Mouse (Mus musculus) hindlimb bud, embryonic 11.5 days (tissue): ENCODE data around the gene Zfp575.

Experiments
- DNase-seq: peaks from one replicate; pipeline ENCODE4 v3.0.0-alpha.2; 2012; ENCODE audit warnings: low read depth, low spot score; ENCODE audit errors: extremely low spot score

Gene Zfp575

DNA sequence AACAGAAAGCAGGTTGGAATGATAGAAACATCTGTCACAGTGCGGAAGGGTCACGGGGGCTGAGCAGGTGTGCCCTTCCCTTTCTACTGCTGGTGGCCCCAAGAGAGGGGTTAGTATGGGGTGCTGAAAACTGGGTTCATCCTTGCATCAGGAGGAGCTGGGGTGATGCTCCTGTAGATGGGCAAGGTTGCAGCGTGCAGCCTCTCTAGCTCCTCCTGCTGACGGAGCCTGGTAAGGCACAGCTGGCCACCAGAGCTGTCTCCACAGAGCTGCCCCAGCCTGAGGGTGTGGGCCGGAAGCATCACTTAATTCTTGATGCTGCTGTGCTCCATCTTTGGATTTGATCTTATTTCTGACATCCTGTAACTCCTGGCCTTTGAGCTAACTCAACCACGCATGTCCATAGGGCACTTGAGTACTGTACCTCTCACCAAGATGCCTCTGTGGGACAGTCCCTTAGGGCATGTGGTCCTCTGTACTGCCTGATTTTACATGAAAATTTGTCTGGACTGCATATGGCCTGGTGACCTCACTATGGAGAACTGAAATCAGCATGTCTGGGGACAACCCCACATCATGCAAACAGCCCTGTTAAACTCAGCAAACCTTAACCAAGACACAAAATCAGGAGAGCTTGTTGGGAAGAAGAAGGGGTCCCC is 22.7 kb downstream of the Zfp575 start:
- DNase-seq, result no peak

GRCm38 (mm10) chr7:24563837-24564206 is 23.6 kb downstream of the Zfp575 start:
- no peak for DNase-seq

GRCm38 (mm10) chr7:24563191-24563836 is 24.1 kb downstream of the Zfp575 start:
- DNase-seq, result no peak

DNA sequence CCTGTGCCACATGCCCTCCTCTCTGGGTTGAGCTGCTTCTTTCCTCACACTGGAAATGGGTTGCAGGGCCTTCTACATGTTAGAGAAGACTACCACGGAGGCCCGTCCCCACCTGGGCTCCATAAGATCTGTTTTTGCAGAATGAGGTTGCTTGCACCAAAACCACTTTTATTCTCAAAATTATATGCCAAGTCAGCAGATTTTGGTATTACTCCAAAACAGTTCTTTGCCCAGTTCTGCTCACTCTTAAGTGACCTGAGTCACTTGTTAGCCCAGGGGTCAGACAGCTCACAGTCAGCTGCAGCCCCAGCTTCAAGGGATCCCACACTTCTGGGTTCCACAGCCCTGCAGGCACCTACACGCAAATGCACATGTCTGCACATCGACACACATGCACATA is 26.0 kb downstream of the Zfp575 start:
- no peak for DNase-seq

DNA sequence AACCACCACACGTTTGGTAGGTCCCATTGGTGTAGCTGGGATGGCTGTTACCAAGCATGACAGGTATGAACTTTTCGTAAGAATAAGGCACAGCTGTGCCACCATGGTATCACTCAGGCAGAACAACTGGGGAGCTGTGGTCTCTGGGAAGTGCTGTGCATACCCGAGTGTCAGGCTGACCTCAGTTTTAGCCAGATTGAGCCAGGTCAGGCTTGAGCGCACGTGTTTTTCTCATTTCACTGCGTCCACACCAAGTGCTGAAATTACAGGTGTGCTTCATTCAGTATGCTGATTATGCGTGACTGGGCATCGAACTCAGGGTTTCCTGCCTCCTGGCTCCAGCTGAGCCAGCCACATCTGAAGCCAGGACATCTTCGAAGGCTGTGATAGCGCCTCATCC is 31.7 kb downstream of the Zfp575 start:
- no peak for DNase-seq

DNA sequence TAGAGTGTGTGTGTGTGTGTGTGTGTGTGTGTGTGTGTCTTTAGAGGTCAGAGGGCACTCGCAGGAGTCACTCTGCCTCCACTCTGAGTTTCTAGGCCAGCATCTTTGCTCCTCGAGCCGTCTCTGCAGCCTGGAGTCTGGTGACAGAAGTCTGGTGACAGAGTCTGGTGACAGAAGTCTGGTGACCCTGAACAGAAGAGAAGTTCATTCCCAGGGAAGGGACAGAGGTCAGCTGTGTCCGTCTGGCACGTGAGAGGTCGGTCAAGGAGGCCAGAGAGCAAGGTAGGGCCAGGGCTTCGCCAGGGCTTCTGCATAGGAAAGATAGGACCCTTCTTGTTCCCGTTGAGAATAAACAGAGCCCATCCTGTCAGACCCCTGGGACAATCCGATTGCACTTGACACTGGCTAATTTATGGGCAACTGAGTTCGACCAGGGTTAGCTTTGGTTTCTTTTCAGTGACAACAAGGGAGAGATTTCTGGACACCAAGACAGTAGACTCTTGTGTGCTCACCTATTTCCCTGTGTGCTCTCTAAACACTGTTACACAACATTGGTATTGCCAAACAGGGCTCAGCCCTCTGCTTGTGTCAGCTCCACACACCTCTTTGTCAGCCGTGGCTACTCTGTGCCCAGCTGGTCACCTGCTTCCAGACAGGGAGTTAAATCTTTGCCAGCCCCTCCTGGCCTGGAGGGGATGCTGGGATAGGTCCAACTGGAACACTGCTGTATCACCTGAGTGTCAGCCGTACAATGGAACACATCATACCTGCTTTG is 35.3 kb downstream of the Zfp575 start:
- DNase-seq, result no peak

DNA sequence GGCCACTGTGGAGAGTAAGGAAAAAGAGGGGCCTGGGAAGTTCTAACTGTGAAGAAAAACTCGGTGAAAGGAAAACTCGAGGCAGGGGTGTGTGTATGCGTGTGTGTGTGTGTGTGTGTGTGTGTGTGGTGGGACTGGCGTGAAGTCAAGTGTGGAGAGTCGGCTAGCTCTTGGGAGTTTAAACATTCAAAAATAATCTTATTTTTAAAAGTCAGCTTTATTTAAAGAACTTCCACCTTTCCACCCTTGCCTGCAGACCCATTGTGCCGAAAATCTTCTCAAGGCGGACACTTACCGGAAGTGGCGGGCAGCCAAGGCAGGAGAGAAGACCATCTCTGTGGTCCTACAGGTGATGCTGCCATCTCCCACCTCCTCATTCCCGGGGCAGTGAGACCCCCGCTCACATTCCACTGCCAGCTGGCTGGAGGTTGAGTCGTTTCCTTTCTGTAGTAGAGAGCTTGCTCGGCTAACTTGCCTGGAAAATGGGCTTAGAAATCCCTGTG is 39.9 kb downstream of the Zfp575 start:
- no peak for DNase-seq

- peak; percentile 98 for DNase-seq
Measured at GRCm38 (mm10) chr7:24546634-24547389, 40.6 kb downstream of the Zfp575 start.

DNA sequence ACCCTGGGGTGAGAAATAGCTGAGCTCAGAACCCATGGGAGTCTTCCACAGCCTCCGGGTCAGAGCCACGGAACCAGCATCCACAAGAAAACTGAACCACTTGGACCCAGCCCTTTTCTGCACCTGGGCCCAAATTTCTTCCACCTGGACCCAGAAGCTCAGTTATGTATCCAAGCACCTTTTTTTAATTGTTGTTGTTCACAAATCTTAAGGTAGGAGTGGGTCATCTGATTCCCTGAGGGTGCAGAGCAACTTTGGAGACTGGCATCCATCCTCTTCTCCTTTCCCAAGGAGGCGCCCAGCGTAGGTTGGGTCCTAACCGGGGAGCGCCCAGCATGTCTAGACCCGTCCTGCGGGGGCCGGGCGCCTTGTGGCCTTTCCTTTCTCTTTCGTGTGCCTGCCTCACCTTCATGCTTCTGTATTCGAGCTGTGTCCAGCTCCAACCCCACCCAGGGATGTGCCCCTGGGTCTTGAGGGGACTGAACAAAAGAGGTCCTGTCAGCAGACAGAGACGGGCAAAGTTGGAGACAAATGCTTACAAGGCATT is 41.3 kb downstream of the Zfp575 start, which contains the start of the genes Pinlyp and Xrcc1:
TSS of gene Pinlyp (minus strand) at position 51 of the 547 bp plus-strand sequence.
TSS of gene Xrcc1 (plus strand) at position 222 of the 547 bp plus-strand sequence.
- DNase-seq, result no peak

- DNase-seq, result no peak
Measured at GRCm38 (mm10) chr7:24544506-24544905, 42.9 kb downstream of the Zfp575 start.

GRCm38 (mm10) chr7:24539686-24540085 is 47.8 kb downstream of the Zfp575 start:
- no peak for DNase-seq

GRCm38 (mm10) chr7:24538701-24539100 is 48.7 kb downstream of the Zfp575 start:
- DNase-seq, result no peak

- no peak for DNase-seq
Measured at GRCm38 (mm10) chr7:24538154-24538553, 49.3 kb downstream of the Zfp575 start.

DNA sequence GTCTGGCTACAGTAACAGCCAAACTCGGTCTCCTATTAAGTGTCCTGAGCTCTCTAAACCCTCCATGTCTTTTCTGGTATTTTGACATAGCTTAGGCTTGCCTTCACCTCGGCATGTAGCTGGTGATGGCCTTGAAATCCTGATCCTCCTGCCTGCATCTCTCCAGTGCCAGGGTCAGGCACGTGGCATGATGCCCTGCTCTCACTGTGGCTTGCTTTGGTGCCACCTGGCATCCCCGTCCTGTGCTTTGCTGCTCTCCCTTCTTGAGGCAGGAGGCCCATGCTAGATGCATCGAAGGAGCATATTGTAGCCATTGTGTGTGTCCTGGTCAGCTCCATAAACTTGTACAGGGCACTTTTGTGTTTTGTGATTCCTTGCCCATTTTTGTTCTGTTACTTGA is 49.9 kb downstream of the Zfp575 start:
- DNase-seq, result no peak

DNA sequence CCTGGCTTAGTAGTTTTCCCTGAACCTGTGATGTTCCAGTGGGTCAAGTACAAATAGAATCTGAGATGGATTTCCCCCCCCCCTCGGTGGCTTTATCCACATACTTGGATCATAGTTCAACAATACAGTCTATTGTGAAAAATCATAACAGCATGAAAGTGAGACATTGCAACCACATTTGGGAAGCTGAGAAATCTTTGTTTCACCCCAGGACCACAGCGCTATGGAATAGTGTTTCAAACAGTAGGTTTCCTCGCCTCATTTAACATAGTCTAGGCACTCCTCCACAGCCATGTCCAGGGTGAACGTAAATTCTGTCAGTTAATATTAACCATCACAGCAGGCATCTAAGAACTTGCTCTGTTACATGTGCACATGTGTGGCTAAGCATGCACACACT is 50.4 kb downstream of the Zfp575 start:
- DNase-seq, result no peak

DNA sequence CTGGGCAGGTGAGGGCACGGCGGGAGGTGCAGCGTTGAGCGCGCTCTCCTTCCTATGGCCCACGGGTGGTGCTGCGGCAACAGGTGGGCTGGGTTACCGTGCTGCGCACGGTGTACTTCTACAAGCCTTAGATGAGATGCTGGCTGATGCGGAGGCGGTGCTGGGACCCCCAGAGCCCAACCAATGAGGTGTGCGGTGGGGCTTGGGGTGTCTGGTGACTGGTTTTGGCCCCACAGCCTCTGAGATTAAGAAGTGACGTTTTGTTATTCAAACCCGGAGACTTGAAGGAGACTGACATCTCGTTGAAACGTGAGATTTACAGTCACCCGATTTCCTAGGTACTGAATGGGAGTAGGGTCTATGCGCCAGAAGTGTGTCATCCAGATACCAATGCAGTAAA is 53.1 kb downstream of the Zfp575 start:
- DNase-seq, result no peak
